Mouse (Mus musculus): ENCODE results near the gene Gucy2g. TPM values are rescaled to one million over a fixed set of nuclear protein-coding genes. Genes with fewer than 3 reads are reported as not detected.
"Not testable (repeated sequence)": the region's sequence is repeated elsewhere in the genome, so short reads cannot be mapped to it uniquely, and the experiment has no call there.

The Gucy2g gene
- total and polyA plus RNA-seq, 3 experiments, result 0.65 to 2.4 TPM; not detected in 1

GRCm38 (mm10) chr19:55171585-55171984, 69.5 kb downstream of the Gucy2g start:
- Histone ChIP-seq H3K79me2 (ENCODE audit: control insufficient read depth, insufficient read depth, low read length, poor library complexity) (no peaks in the 10 kb centered on the region), H3K27me3 (ENCODE audit: control insufficient read depth in 1 of 2, insufficient read depth in 2 of 2, low read length in 2 of 2) (0 out of 4 replicates have a peak, but pooled peaks cover 0 to 2% of the 10 kb centered on the region in 2 experiments), H3K9ac (ENCODE audit: control insufficient read depth, low read depth, low read length, poor library complexity, severe bottlenecking) (no peak overlapping the region), H3K4me3 (ENCODE audit: control insufficient read depth in 1 of 2, insufficient read depth in 1 of 2, low read depth in 2 of 2, low read length in 2 of 2) (no peak overlapping the region), H3K4me1 (ENCODE audit: control insufficient read depth in 1 of 2, insufficient read depth in 2 of 2, low read length in 2 of 2) (no peaks in the 10 kb centered on the region), H3K36me3 (ENCODE audit: control insufficient read depth in 1 of 2, insufficient read depth in 2 of 2, low read length in 2 of 2) (no peaks in the 10 kb centered on the region), H3K9me3 (replicated peaks; ENCODE audit: insufficient read depth, low read length) (no peaks in the 10 kb centered on the region), H3K27ac (ENCODE audit: control insufficient read depth, low read depth, low read length) (no peak overlapping the region)
- DNase-seq (ENCODE audit: low read depth, low spot score), result no peak
- TF ChIP-seq MEF2A (IDR thresholded peaks at IDR 0.05; ENCODE audit: extremely low read depth, insufficient replicate concordance, low read depth, low read length, poor library complexity, severe bottlenecking) (no peak), TCF12 (IDR thresholded peaks at IDR 0.05; ENCODE audit: low read depth, low read length) (no peak), E2F4 (IDR thresholded peaks at IDR 0.05; ENCODE audit: borderline replicate concordance, low read depth, low read length) (no peak), ZKSCAN1 (IDR thresholded peaks at IDR 0.05; ENCODE audit: low read depth, low read length) (no peak), POLR2AphosphoS2 (IDR thresholded peaks at IDR 0.05; ENCODE audit: low read length) (no peak), JUND (IDR thresholded peaks at IDR 0.05; ENCODE audit: low read depth, low read length) (no peak), ELF1 (IDR thresholded peaks at IDR 0.05; ENCODE audit: low read depth, low read length) (no peak), MXI1 (IDR thresholded peaks at IDR 0.05; ENCODE audit: low read depth, low read length) (no peak), TBP (IDR thresholded peaks at IDR 0.05; ENCODE audit: low read depth, low read length) (no peak), MAX (IDR thresholded peaks at IDR 0.05; ENCODE audit: low read length) (no peak), CTCF (IDR thresholded peaks at IDR 0.05 in 2 of 3, conservative IDR thresholded peaks at IDR 0.05 in 1 of 3; ENCODE audit: control insufficient read depth in 1 of 3, insufficient read depth in 1 of 3, low read depth in 2 of 3, low read length in 3 of 3, poor library complexity in 1 of 3, severe bottlenecking in 1 of 3) (no peak)

DNA sequence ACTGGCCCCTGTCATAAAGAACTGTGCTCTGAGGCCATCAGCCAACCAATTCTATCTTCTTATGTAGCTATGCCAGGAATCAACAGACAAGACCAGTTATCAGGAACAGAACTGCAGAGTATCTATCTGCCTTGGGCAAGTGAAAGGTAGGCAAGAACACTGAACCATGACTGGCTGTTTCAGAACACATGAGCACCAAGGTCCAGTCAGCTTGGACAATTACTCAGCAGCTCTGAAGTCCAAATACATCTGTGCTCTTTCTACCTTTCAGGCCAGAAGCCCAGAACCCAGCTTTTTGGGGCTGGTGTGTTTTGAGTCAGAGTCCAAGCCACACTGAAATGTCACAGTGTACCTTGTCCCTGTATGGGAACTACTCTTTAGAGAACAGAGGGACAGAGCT, 70.6 kb downstream of the Gucy2g start:
- no peak overlapping the region for H3K27ac ChIP-seq (ENCODE audit: control insufficient read depth, low read depth, low read length)
- H3K4me3 ChIP-seq (ENCODE audit: control insufficient read depth in 1 of 2, insufficient read depth in 1 of 2, low read depth in 2 of 2, low read length in 2 of 2), result no peak overlapping the region
- DNase-seq (ENCODE audit: low read depth, low spot score), result no peak
- H3K36me3 ChIP-seq (ENCODE audit: control insufficient read depth in 1 of 2, insufficient read depth in 2 of 2, low read length in 2 of 2), result 0 out of 4 replicates have a peak, but pooled peaks cover 0 to 2% of the 10 kb centered on the region in 2 experiments
- H3K9ac ChIP-seq (ENCODE audit: control insufficient read depth, low read depth, low read length, poor library complexity, severe bottlenecking), result no peak overlapping the region
- TF ChIP-seq TAL1 (IDR thresholded peaks at IDR 0.05; ENCODE audit: low read length) (no peak), HCFC1 (IDR thresholded peaks at IDR 0.05; ENCODE audit: low read depth, low read length) (no peak), GATA1 (IDR thresholded peaks at IDR 0.05; ENCODE audit: low read depth, low read length) (no peak), MAX (IDR thresholded peaks at IDR 0.05; ENCODE audit: low read length) (no peak), RAD21 (IDR thresholded peaks at IDR 0.05; ENCODE audit: low read depth, low read length) (no peak), TCF12 (IDR thresholded peaks at IDR 0.05; ENCODE audit: low read depth, low read length) (no peak), MXI1 (IDR thresholded peaks at IDR 0.05; ENCODE audit: low read depth, low read length) (no peak), KAT2A (conservative IDR thresholded peaks at IDR 0.05; ENCODE audit: low read depth, low read length) (no peak), USF2 (IDR thresholded peaks at IDR 0.05; ENCODE audit: borderline replicate concordance in 1 of 2, insufficient read depth in 1 of 2, low read depth in 1 of 2, low read length in 2 of 2) (no peak), NELFE (IDR thresholded peaks at IDR 0.05; ENCODE audit: low read depth, low read length) (no peak), E2F4 (IDR thresholded peaks at IDR 0.05; ENCODE audit: borderline replicate concordance, low read depth, low read length) (no peak), CHD1 (IDR thresholded peaks at IDR 0.05; ENCODE audit: low read depth, low read length) (no peak), TBP (IDR thresholded peaks at IDR 0.05; ENCODE audit: low read depth, low read length) (no peak), MAZ (IDR thresholded peaks at IDR 0.05; ENCODE audit: low read depth, low read length) (no peak)
- H3K9me3 ChIP-seq (replicated peaks; ENCODE audit: insufficient read depth, low read length), result no peaks in the 10 kb centered on the region
- peaks cover 3% of the 10 kb centered on the region in 2 experiments; a peak in 2 of 4 replicates for H3K4me1 ChIP-seq (ENCODE audit: control insufficient read depth in 1 of 2, insufficient read depth in 2 of 2, low read length in 2 of 2)
- H3K27me3 ChIP-seq (ENCODE audit: control insufficient read depth in 1 of 2, insufficient read depth in 2 of 2, low read length in 2 of 2), result no peaks in the 10 kb centered on the region
- no peaks in the 10 kb centered on the region for H3K79me2 ChIP-seq (ENCODE audit: control insufficient read depth, insufficient read depth, low read length, poor library complexity)

DNA sequence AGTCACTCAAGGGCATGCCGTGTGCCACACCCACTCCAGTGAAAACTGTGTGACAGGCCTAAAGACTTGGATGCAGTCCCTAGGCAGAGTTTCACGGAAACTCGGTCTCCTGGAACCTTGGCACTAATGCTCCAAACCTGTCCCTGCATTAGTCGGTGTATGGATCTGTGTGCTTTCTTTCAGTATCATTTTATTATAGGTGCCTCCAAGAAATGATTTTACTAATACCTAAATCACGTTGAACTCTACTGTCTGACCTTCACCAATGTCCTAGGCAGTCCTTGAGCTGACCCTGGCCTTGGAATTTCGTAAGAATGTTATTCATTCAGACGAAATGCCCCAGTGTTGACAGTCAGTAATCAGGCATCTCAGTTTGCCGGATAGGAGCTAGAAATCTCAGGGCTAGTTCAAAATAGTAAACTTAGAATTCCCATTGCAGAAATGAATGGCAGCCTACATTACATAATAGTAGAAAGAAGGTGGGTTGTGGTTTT, 71.8 kb downstream of the Gucy2g start:
- H3K4me3 ChIP-seq (ENCODE audit: control insufficient read depth in 1 of 2, insufficient read depth in 1 of 2, low read depth in 2 of 2, low read length in 2 of 2); DNase-seq (ENCODE audit: low read depth, low spot score); H3K9me3 ChIP-seq (replicated peaks; ENCODE audit: insufficient read depth, low read length); H3K36me3 ChIP-seq (ENCODE audit: control insufficient read depth in 1 of 2, insufficient read depth in 2 of 2, low read length in 2 of 2); H3K27ac ChIP-seq (ENCODE audit: control insufficient read depth, low read depth, low read length); H3K79me2 ChIP-seq (ENCODE audit: control insufficient read depth, insufficient read depth, low read length, poor library complexity); H3K27me3 ChIP-seq (ENCODE audit: control insufficient read depth in 1 of 2, insufficient read depth in 2 of 2, low read length in 2 of 2); H3K9ac ChIP-seq (ENCODE audit: control insufficient read depth, low read depth, low read length, poor library complexity, severe bottlenecking): not testable (repeated sequence)
- H3K4me1 ChIP-seq (ENCODE audit: control insufficient read depth in 1 of 2, insufficient read depth in 2 of 2, low read length in 2 of 2), result peaks cover 11 to 13% of the 10 kb centered on the region in 2 experiments

Measured in MEL (cell line).